Mouse (Mus musculus) 416B (cell line): ENCODE data around the gene Fuom.

ENCODE experiments used
- DNase-seq: peaks from one replicate; pipeline ENCODE4 v3.0.0; 2011; ENCODE audit warnings: low read depth

The Fuom gene

DNA sequence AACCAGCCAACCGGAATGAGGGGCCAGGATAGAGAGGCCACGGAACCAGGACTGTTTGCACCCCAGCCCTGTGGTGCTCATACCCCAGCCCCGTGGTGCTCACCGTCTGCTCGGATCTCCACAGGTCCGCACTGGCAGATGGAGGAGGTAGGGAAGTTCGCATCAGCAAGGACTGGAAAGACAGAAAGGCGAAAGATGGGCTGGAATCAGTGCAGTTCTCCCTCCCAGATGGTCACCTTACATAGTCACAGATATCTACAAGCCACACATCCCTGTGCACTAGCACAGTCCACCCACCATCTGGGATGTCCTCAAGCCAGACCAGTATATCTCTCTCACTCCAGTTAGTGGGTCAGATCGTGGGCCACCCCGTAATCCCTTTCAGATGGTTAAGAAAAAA, 743 bp downstream of the Fuom start:
- DNase-seq, result no peak

DNA sequence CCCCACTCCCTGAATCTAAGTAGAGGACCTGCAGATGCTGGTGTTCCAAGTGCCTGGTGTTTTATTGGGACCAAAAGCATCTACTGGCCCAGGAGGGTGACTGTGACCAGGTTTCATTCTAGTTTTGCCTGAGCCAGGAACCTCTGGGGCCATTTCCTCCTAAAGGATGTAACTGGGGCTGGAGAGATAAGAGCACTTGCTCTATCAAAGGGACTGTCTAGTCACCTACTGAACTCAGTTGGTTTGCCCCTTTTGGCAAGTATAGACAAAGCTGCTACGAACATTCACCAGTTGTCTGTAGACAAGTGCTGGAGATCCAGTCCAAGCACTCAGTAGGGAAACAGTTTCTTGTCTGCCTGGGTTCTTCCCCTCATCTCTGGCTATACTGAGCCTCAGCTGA, 3.8 kb downstream of the Fuom start:
- DNase-seq, result peak; percentile 70

DNA sequence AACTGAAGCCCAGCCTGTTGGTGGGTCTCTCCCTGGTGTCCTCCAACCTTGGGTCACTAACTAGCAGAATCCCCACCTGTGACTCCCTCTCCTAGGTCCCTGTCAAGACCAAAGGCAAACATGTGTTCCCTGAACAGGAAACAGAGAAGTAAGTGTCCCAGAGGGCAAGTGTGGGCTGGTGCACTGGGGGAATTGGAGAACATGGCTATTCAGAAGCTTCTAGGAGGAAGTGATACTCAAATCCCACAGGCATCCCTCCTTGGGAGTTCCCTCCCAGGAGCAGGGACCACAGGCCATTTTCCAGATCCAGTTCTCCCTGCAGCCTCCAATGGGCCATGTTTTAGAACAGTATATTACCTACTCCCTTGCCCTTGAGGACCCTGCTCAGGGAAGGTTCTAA, 6.2 kb downstream of the Fuom start:
- no peak for DNase-seq

DNA sequence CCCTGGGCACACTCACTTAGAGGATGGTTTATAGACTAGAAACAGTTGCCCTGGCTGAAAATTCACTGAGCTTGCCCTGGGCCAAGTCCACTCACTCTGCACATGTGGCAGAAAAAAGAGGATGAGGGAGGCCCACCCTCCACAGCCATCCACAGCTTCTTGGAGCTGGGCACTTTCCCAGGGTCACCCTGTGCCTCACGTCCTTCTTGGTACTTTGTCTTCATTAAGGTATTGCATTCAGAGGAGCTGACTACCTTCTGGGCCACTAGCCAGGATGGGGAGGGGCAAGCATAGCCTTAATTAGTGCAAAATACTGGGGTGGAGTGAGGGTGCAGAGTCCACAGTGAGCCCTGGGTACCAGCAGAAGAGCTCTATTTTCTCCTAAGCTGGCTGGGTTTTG, 6.7 kb downstream of the Fuom start:
- DNase-seq, result no peak

DNA sequence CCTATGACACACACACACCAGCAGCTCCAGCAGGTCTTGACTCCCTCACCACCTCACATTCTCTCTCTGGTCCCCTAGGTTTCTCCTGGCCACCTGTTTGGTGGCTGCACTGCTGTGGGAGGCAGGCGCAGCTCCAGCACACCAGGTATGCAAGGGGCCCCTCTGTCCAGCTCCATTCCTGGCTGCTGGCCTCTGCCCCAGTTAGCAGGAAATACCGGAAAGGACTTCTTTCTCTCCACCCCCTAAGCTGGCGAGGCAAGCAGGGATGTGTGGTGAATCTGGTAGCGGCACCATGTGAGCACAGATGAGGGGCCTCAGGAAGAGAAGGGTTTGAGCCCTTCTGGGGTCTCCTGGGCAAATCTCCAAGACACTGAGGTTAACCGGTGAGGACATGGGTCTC, 7.3 kb downstream of the Fuom start:
- DNase-seq, result no peak

DNA sequence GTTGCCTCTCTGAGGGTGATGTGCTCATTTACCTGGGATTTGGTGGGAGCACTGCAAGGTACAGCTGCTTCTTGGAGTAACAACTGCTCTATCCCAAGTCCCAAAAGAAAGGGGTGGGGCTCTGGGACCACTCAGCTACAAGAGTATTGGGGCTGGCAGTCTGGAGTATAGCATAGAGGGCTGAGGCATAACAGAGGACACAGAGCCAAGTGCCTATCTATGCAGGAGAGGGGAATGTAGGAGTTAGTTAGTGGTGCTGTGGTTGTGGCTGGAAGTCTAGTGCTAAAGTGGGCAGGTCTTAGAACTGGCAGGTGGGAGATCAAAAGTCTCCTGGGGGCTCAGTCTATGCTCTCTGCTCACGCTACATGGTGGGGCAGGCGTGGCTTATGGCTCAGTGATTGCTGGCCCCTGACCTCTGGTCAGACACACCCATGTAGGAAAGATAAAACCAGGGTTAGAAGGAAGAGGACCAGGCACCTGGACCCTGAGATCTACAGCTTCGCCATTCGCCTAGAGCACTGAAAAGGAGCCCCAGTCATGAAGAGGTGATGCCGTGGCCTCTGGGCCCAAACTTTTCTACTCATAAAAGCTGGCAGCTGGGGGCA, 9.2 kb downstream of the Fuom start, which contains the start of gene Prap1:
Gene Prap1 (plus strand): TSS at position 472 of the 605 bp plus-strand sequence.
- no peak for DNase-seq

DNA sequence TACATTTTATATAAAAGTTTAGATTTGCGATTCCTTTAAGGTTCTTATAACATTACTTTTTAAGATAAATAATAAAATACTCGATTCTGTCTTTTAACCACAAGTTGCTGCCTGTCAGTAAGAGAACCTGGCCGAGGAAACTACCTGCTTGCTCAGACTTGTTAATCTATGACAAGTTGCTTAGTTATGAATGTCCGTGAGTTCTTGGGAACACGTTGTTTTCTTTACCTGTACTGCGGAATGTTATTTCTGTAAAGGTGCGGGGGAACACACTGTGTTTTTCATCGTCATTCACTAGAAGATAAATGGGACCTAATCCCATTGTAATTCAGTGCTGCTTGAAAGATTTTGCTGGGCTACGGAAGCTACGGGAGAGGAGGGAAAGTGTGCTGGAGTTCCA, 11.6 kb downstream of the Fuom start:
- DNase-seq, result no peak

DNA sequence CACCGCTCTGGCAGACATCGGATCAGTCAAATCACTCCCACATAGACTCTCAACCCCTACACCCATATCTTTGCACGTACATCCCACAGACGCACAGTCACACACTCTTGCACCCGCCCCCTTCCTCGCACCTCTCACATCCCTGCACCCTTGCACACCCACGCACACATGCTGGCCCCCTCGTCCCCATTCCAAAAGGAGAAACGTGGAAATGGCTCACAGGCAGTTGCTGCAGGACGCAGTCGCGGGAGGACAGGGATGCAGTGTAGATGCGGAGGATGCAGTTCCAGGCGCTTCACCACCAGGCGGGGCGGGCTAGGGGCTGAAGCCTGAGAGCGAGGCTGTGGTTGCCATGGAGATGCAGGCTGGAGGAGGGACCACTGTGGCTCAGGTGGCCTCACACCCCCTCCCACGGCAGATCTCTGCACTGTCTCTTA, 20.0 kb downstream of the Fuom start, which contains the start of gene Caly:
Gene Caly (minus strand): TSS at position 307 of the 437 bp plus-strand sequence.
- no peak for DNase-seq

DNA sequence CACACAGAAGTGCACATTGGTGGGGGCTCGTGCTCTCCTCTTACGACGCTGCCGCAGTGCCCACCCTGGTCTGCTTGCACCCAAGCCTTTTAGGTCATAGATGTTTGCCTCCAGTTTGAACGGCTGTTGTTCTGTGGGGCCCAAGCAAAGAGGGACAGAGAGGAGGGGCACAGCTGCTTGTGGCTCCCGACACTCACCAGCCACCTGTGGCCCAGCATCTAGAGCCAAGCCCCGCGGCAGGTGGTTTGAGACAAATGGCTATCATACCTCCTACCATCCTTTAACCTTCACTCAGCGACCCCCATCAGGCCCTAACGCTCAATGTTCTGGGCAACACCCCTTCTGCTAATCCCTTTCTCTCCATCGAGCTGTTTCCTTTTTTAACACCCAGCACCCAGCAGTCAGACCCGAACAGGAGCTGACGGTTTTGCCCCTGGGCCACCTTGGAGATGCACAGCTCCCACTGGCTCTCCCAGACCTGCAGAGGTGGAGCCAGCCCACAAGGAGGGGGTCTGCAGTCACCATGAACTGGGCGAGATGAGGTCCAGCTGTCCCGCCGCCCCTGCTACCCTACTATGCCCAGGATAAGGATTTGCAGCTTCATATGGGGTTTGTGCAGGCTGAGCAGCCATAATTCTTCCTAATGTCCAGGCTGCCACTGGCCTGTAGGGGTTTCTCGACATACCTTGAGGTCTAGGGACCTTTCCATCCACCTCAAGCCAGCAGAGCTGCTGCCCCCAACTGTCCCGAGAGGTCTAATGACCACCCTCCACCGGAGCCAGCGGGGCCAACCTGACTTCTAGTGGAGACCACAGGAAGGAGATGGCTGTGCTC, 20.6 kb downstream of the Fuom start:
- DNase-seq, result no peak

DNA sequence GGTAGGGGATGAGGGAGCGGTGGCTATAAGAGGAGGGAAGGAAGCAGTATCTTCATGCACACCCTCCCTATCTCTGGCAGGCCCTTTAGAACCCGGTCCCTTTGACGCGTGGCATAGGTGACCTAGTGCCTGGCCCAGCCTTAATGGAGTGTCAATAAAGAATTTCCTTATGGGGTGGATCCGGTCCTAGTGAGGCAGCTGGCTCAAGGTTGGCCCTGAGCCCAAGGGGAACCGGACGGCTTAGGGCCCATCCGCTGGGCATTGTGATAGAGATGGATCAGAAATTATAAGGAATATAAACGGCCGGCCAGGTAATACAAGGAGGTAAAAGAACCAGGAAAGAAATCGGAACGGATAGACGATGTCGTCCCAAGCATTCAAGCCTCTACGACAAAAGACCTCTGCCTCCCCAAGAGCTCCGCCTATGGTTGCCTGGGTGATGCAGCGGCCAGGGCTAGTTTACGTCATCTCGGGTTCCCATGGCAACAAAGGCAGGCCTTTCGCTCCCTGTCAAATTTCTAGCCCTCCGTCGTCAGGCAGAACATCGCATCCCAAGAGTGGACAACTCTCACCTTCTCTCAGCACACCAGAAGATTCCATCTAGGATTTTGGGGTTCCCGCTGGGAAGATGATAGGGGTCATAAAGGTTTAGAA, 21.6 kb downstream of the Fuom start:
- no peak for DNase-seq

DNA sequence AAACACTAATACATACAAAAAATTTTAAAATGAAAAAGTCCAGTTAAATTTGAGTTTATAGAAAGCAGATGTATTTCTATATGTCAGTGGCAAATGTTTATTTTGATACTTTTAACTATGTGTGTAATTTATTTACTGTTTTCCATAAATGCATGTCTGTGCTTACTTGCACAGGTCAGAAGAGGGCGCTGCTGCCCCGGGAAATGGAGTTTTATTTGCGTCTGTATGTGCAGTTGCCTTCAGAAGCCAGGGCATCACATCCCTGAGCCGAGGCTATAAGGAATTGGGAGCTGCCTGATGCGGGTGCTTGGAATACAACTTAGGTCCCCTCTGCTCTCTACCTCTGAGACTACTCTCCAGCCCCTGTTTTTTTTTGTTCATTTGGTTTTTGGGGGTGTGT, 23.5 kb downstream of the Fuom start:
- peak; percentile 88 for DNase-seq

DNA sequence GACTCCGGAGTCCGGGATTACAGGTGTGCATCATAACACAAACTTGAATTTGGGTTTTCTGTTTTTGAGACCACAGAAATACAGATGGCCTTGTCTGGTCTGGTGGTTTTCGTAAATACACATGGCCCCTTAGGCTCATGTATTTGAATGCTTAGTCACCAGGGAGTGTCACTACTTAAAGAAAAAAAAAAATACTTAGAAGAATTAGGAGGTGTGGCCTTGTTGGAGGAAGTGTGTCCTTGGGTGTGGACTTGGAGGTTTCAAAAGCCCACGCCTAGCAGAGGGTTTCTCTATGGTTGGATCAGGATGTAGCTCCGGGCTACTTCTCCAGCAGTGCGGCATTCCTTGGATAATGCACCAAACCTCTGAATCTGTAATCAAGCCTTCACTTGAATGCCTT, 24.5 kb downstream of the Fuom start:
- DNase-seq, result peak; percentile 85

DNA sequence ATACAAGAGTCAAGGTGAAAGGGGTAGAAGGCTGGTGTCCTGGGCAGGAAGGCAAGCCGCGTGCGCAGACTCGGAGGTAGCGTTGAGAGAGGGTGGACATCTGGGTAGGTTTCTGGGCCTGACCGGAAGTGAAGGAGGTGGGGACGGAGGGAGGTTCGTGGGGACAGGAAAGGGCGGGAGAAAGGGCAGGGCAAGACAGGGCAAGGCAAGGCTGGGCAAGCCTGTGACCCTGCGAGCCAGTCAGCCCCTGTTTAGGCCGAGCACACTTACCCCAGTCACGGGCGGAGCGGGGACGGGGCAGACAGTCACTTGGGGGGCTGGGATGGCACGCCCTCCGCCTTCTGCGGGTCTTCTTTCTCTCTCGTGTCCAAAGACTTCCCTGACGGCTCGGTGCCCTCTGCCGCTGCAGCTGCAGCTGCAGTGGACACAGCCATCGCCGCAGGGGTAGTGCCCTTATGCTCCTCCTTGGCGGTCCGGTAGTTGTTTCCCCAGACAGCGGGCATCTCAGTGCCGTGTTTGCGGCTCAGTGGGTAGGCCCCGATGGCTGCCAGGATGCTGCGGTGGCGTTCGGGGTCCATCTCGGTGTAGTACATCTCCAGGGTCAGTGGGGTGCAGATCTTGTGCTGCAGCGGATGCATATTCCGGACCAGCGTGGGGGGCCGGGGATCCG, 32.1 kb downstream of the Fuom start:
- DNase-seq, result peak; percentile 63

DNA sequence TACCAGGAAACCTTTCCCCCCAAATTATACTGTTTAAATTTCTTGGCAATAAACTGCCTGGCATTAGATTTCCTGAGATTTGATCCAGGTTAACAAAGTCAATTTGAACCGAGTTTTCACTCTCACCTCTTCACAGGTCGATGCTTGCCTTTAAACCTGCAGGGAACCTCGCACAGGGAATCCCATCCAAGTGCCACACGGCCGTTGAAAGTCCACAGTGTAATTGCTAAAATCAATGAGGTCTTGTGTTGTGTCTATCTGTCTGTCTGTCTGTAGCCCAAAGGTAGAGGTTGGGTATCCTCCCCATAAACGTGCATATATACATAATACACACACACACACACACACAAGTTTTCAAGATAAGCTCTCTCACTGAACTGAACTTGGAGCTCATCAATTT, 34.8 kb downstream of the Fuom start:
- DNase-seq, result no peak

DNA sequence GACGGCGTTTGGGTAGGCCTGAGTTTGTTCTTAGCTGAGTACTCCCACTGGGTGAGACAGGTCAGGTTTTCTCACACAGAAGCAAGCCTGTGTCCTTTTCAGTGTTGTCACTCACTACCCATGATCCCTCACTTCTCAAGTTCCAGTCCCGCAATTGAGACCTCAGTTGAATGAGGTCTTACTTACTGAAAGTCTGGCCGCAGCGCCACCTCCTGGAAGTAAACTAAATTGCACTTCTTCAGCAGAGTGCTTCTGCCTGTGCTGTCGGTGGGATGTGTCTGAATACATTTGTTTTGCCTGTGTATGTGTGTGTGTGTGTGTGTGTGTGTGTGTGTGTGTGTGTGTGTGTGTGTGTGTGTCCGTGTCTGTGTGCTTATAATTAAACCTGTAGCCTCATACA, 39.1 kb downstream of the Fuom start:
- peak; percentile 81 for DNase-seq

DNA sequence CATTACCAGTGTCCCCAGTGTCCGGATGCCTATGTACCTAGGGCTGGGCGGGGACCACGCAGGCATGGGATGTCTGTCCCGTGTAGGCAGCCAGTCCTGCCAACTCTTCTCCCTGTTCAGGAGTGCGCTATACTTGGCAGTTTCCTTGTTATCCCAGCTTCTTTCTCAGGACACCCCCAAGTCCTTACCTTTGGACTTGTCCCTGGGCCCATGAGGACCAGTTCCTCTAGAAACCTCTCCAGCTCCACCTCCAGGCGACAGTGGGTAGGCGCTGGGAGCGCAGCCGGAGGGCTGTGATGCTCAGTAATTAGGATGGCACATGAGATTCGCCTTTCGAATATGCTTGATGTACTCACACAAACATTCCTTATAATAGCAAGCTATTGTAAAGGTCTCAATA, 39.9 kb downstream of the Fuom start:
- DNase-seq, result peak; percentile 35

DNA sequence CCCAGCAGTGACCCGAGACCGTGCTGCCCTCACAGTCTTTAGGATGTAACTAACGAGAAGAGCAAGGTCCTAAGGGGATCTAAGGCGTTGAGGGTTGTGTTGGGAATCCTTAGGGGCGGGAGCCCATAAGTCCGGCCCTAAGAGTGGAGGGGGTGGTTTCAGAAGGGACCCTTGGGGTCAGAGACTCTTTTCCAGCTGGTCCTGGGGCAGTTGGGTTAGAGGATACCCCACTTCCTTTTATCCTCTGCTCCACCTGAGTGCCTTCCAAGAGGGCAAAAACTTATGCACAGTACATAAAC, 40.5 kb downstream of the Fuom start:
- DNase-seq, result no peak

DNA sequence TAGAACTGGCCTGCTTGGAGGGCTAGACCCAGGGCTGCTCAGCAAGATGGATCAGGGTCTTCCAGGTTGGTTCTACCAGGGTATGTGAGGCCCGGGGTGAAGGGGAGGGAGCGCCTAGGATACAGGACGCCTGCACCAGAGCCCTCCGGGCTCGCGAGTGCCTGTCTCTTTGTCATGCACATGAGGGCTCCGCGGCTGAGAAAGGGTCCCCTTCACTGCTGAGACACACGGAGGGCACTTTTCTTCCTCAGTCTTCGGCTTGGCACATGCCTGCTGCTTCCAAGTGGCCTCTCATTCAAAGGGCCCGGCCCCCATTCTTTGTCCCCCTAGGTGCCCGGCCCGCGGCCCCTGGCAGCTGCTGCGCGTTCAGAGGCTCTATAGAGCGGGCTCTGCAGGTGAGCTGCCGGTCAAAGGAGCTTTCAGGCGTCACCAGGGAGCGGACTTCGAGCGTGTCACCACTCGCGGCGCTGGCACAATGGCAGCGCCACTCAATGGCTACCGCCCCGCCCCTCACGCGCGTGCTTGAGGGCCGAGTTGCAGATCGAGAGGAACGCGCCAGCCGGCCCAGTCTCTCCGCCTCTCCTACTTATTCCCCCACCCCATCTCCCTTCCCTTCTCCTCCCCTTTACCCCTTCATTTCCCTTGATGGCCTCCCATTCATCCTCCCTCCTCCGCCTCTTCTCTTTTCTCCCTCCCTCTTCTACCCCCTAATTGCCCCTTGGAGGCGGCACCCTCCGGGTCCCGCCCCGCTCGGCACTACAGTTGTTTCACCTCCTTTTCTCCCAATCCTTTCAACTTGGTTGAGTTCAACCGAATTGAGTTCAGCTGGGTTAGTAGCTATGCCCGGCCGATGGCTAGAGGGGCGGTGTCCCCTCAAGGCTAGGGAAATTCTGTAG, 41.1 kb downstream of the Fuom start:
- no peak for DNase-seq

DNA sequence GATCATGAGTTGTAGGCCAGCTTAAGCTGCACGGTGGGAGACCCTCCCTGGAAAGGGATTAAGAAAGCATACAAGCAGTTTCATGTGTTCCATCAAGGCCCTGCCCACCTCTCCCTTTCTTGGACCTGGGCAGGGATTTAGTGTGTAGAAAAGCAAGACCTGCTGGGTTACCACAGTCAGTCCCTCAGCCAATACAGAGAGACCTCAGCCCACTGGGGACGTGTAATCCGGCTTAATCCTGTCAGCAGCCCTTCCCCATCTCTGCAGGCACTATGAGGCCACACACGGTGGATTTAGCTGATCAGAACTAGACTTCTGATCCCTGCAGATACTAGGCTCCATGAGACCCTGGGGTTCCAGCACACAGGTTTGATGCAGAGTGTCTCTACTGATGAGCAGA, 42.6 kb downstream of the Fuom start:
- DNase-seq, result no peak

DNA sequence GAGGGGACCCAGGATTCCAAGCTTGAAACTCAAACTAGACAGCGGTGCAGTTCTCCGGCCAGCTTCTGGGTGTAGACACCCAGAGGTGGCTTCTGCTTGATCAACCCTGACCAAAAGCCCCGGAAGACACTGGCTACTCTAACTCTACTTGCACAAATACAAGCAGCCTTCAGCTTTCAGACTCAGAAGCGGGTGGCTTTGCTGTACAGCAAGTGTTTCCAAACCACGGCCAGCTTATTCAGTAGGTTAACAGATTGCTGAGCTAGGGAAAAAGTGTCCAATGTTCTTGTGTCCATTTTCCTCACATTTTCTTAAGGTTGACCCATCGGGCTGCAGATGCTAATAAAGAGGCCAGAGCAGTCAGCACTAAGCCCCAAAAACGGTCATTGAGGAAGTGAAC, 43.7 kb downstream of the Fuom start:
- DNase-seq, result no peak
